ENCODE assay signal across 15 mouse cellular contexts in the genomic region with DNA sequence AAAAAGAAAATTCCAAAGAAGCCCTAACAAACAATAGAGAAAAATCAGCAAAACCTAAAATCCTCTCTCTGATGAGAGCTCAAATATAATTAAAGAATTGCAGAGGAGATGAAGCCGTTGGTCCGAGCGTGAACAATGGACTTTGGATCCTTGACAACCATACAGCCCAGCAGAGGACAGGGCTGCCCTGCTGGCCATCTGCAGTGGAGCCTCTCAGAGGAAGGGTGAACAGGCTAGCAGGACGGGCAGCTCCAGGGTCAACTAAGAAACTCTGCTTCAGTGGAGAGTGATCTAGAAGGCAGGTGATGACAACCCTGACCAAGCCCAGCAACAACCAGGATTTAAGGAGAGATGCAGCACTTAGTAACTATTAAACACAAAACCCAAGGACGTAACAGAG. TPM values are rescaled to one million over a fixed set of nuclear protein-coding genes. Genes with fewer than 3 reads are reported as not detected.
DNase-seq lines count a peak whose midpoint lies in the region; ATAC-seq lines count a peak whose summit lies in the region.
"Had no signal": no experiment of that assay in that cellular context is flagged by ENCODE, and none has a peak within 500 bp of the region (broad histone marks: within the 10 kb centered on the region; RNA-seq: fewer than 3 reads in every experiment).

No protein-coding gene starts in this region.

- intact Hi-C loops in left cerebral cortex, postnatal 36 days (cut with DNase I): no loop called here

- H3K36me3 ChIP-seq in hindbrain, embryonic 15.5 days: peaks cover 26% of the 10 kb centered on the region
- H3K36me3 ChIP-seq in hindbrain, embryonic 12.5 days: peaks cover 49% of the 10 kb centered on the region
- H3K36me3 ChIP-seq in midbrain, embryonic 14.5 days (ENCODE audit: control insufficient read depth, insufficient read depth, low read length): peaks cover 38% of the 10 kb centered on the region
- H3K36me3 ChIP-seq in midbrain, embryonic 11.5 days (ENCODE audit: control insufficient read depth, insufficient read depth, low read length): peaks cover 8% of the 10 kb centered on the region; the same call in 1 of the 2 replicates

- DNase-seq in midbrain, embryonic 14.5 days: no peak
- no peak for DNase-seq in midbrain, embryonic 11.5 days (ENCODE audit: low spot score, missing footprints)
- DNase-seq in kidney, adult 9 months: peak; percentile 64
- DNase-seq in left cerebral cortex, postnatal 36 days (ENCODE audit: low spot score in 2 of 2): no peak
- DNase-seq: adrenal gland, postnatal 10 days; gastrocnemius, postnatal 36 days; lung, postnatal 14 days; right cerebral cortex, postnatal 4 days; thymus, postnatal 4 days had no signal

- no peak overlapping the region for H3K9ac ChIP-seq in hindbrain, embryonic 15.5 days
- H3K9ac ChIP-seq in hindbrain, embryonic 12.5 days: no peak overlapping the region
- H3K9ac ChIP-seq in midbrain, embryonic 14.5 days (replicated peaks; ENCODE audit: low read length): 0 out of 2 replicates have a peak overlapping the region, but pooled peaks have one; percentile 6
- H3K9ac ChIP-seq in midbrain, embryonic 11.5 days (ENCODE audit: low read length): no peak overlapping the region
- H3K9ac ChIP-seq: embryonic facial prominence, embryonic 13.5 days; forebrain, embryonic 15.5 days had no signal

- peaks cover 11% of the 10 kb centered on the region for H3K4me1 ChIP-seq in hindbrain, embryonic 15.5 days (replicated peaks)
- 0 out of 2 replicates have a peak, but pooled peaks cover 11% of the 10 kb centered on the region for H3K4me1 ChIP-seq in hindbrain, embryonic 12.5 days
- peaks cover 9% of the 10 kb centered on the region for H3K4me1 ChIP-seq in midbrain, embryonic 14.5 days (ENCODE audit: control insufficient read depth, insufficient read depth, low read length)
- peaks cover 2% of the 10 kb centered on the region; the same call in 1 of the 2 replicates for H3K4me1 ChIP-seq in midbrain, embryonic 11.5 days (ENCODE audit: control insufficient read depth, insufficient read depth, low read length)

- H3K4me3 ChIP-seq in hindbrain, embryonic 15.5 days: no peak overlapping the region
- H3K4me3 ChIP-seq in hindbrain, embryonic 12.5 days: no peak overlapping the region
- no peak overlapping the region for H3K4me3 ChIP-seq in midbrain, embryonic 14.5 days (replicated peaks; ENCODE audit: low read depth, low read length)
- no peak overlapping the region for H3K4me3 ChIP-seq in midbrain, embryonic 11.5 days (ENCODE audit: low read depth, low read length)
- H3K4me3 ChIP-seq: embryonic facial prominence, embryonic 13.5 days; forebrain, embryonic 15.5 days had no signal

- no peaks in the 10 kb centered on the region for H3K9me3 ChIP-seq in hindbrain, embryonic 15.5 days
- H3K9me3 ChIP-seq in hindbrain, embryonic 12.5 days (replicated peaks): no peaks in the 10 kb centered on the region
- no peaks in the 10 kb centered on the region for H3K9me3 ChIP-seq in midbrain, embryonic 14.5 days (ENCODE audit: control insufficient read depth, low read length)
- no peaks in the 10 kb centered on the region for H3K9me3 ChIP-seq in midbrain, embryonic 11.5 days (ENCODE audit: control insufficient read depth, low read length)
- H3K9me3 ChIP-seq: embryonic facial prominence, embryonic 13.5 days; forebrain, embryonic 15.5 days had no signal

- no peaks in the 10 kb centered on the region for H3K27me3 ChIP-seq in hindbrain, embryonic 15.5 days
- no peaks in the 10 kb centered on the region for H3K27me3 ChIP-seq in hindbrain, embryonic 12.5 days
- H3K27me3 ChIP-seq in midbrain, embryonic 14.5 days (ENCODE audit: control insufficient read depth, insufficient read depth, low read length): no peaks in the 10 kb centered on the region
- H3K27me3 ChIP-seq in midbrain, embryonic 11.5 days (ENCODE audit: control insufficient read depth, insufficient read depth, low read length): no peaks in the 10 kb centered on the region
- H3K27me3 ChIP-seq: CH12.LX; embryonic facial prominence, embryonic 13.5 days; forebrain, embryonic 15.5 days had no signal

- H3K4me2 ChIP-seq in hindbrain, embryonic 15.5 days: no peak overlapping the region
- no peak overlapping the region for H3K4me2 ChIP-seq in hindbrain, embryonic 12.5 days (replicated peaks)
- H3K4me2 ChIP-seq in midbrain, embryonic 14.5 days (ENCODE audit: low read length): no peak overlapping the region
- H3K4me2 ChIP-seq in midbrain, embryonic 11.5 days: no peak overlapping the region
- H3K4me2 ChIP-seq: embryonic facial prominence, embryonic 13.5 days; forebrain, embryonic 15.5 days had no signal

- ATAC-seq in hindbrain, embryonic 15.5 days (ENCODE audit: low FRiP score, low read depth): no peak
- ATAC-seq in hindbrain, embryonic 12.5 days (ENCODE audit: low FRiP score): no peak
- no peak for ATAC-seq in midbrain, embryonic 14.5 days (ENCODE audit: low FRiP score, low TSS enrichment)
- ATAC-seq in midbrain, embryonic 11.5 days (ENCODE audit: low FRiP score): no peak
- ATAC-seq in megakaryocyte-erythroid progenitor cell, adult 5-6 weeks (replicated peaks; ENCODE audit: low FRiP score, low TSS enrichment, poor library complexity, severe bottlenecking): no peak
- ATAC-seq: forebrain, embryonic 15.5 days had no signal

- 0 out of 2 replicates have a peak overlapping the region, but pooled peaks have one; percentile 38 for H3K27ac ChIP-seq in hindbrain, embryonic 15.5 days (replicated peaks)
- no peak overlapping the region for H3K27ac ChIP-seq in hindbrain, embryonic 12.5 days
- no peak overlapping the region for H3K27ac ChIP-seq in midbrain, embryonic 14.5 days (replicated peaks; ENCODE audit: low read depth, low read length)
- H3K27ac ChIP-seq in midbrain, embryonic 11.5 days (ENCODE audit: low read depth, low read length): no peak overlapping the region
- H3K27ac ChIP-seq: embryonic facial prominence, embryonic 13.5 days; forebrain, embryonic 15.5 days had no signal

- WGBS in hindbrain, embryonic 15.5 days: 52% methylated on average over 5 of the region's 5 CpGs
- WGBS in hindbrain, embryonic 12.5 days: 70% methylated on average over 5 of the region's 5 CpGs
- WGBS in midbrain, embryonic 14.5 days: 34% methylated on average over 5 of the region's 5 CpGs
- 71% methylated on average over 5 of the region's 5 CpGs for WGBS in midbrain, embryonic 11.5 days

RNA-seq across cellular contexts. Expression of a gene that starts 18.2 kb away (rescaled TPM):
- polyA plus RNA-seq in hindbrain, embryonic 15.5 days (2015; fragmentation: Nextera tagmentation; extraction: Ambion mirVana): 45.4 and 46.7 TPM in 2 replicates
- polyA plus RNA-seq in hindbrain, embryonic 12.5 days (2016; fragmentation: Nextera tagmentation; extraction: Ambion mirVana): 97.7 and 101 TPM in 2 replicates
- polyA plus RNA-seq in midbrain, embryonic 14.5 days (2014; fragmentation: Nextera tagmentation; extraction: Ambion mirVana): 45.2 and 79.8 TPM in 2 replicates
- 115 and 123 TPM in 2 replicates for polyA plus RNA-seq in midbrain, embryonic 11.5 days (2014; fragmentation: Nextera tagmentation; extraction: Ambion mirVana)
- 100 to 1,000 TPM; 147 TPM for total RNA-seq in left cerebral cortex, postnatal 36 days (2021)
- 66.7 and 91.2 TPM in 2 replicates for total RNA-seq in megakaryocyte-erythroid progenitor cell, adult 5-6 weeks (2014; fragmentation: Nextera tagmentation)
- total RNA-seq in megakaryocyte-erythroid progenitor cell, adult 5-6 weeks (2017): 44.9 and 46.0 TPM in 2 replicates
